ENCODE assay signal across 8 mouse cellular contexts in the genomic region with DNA sequence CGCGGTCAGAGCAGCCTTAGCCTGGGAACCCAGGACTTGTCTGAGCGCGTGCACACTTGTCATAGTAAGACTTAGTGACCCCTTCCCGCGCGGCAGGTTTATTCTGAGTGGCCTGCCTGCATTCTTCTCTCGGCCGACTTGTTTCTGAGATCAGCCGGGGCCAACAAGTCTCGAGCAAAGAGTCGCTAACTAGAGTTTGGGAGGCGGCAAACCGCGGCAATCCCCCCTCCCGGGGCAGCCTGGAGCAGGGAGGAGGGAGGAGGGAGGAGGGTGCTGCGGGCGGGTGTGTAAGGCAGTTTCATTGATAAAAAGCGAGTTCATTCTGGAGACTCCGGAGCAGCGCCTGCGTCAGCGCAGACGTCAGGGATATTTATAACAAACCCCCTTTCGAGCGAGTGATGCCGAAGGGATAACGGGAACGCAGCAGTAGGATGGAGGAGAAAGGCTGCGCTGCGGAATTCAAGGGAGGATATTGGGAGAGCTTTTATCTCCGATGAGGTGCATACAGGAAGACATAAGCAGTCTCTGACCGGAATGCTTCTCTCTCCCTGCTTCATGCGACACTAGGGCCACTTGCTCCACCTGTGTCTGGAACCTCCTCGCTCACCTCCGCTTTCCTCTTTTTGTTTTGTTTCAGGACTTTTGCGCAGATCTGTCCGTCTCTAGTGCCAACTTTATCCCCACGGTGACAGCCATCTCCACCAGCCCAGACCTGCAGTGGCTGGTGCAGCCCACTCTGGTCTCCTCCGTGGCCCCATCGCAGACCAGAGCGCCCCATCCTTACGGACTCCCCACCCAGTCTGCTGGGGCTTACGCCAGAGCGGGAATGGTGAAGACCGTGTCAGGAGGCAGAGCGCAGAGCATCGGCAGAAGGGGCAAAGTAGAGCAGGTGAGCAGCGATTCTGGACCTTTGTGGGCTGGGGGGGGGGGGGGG. TPM values are rescaled to one million over a fixed set of nuclear protein-coding genes. Genes with fewer than 3 reads are reported as not detected.
DNase-seq lines count a peak whose midpoint lies in the region; ATAC-seq lines count a peak whose summit lies in the region.

No protein-coding gene starts in this region.

- peaks cover 62% of the 10 kb centered on the region for H3K4me1 ChIP-seq in embryonic facial prominence, embryonic 10.5 days
- H3K4me1 ChIP-seq in kidney, embryonic 16.5 days (ENCODE audit: insufficient read depth, low read length), result peaks cover 31% of the 10 kb centered on the region
- H3K4me1 ChIP-seq in liver, embryonic 11.5 days (replicated peaks; ENCODE audit: control insufficient read depth, insufficient read depth, low read length), result peaks cover 31% of the 10 kb centered on the region

- WGBS in embryonic facial prominence, embryonic 10.5 days, result under 1% methylated on average over 49 of the region's 49 CpGs
- under 1% methylated on average over 49 of the region's 49 CpGs for WGBS in kidney, embryonic 16.5 days
- under 1% methylated on average over 49 of the region's 49 CpGs for WGBS in liver, embryonic 11.5 days

- ATAC-seq in kidney, embryonic 16.5 days (ENCODE audit: low FRiP score, low TSS enrichment), result no peak
- ATAC-seq in liver, embryonic 11.5 days (replicated peaks; ENCODE audit: low FRiP score), result peak; percentile 48

- H3K36me3 ChIP-seq in embryonic facial prominence, embryonic 10.5 days (replicated peaks), result no peaks in the 10 kb centered on the region
- no peaks in the 10 kb centered on the region for H3K36me3 ChIP-seq in kidney, embryonic 16.5 days (ENCODE audit: insufficient read depth, low read length)
- no peaks in the 10 kb centered on the region for H3K36me3 ChIP-seq in liver, embryonic 11.5 days (ENCODE audit: control insufficient read depth, insufficient read depth, low read length)

- peak overlapping the region; percentile 86 for H3K27ac ChIP-seq in embryonic facial prominence, embryonic 10.5 days (replicated peaks)
- no peak overlapping the region for H3K27ac ChIP-seq in kidney, embryonic 16.5 days (ENCODE audit: low read length)
- peak overlapping the region; percentile 61 for H3K27ac ChIP-seq in liver, embryonic 11.5 days (ENCODE audit: low read depth, low read length)

- DNase-seq in 3T3-L1 (ENCODE audit: low read depth, low spot score) (peak; percentile 25), ZHBTc4 (ENCODE audit: low read depth, low spot score) (peak; percentile 20)
- peak; percentile 63 for DNase-seq in embryonic facial prominence, embryonic 10.5 days (ENCODE audit: low spot score)
- peak; percentile 66 to 73 for DNase-seq in heart, adult 9 months (ENCODE audit: low spot score in 2 of 2)
- DNase-seq in liver, embryonic 11.5 days (ENCODE audit: low spot score), result peak; percentile 50
- DNase-seq in natural killer cell, adult 2 months (ENCODE audit: low spot score in 2 of 2), result peak; percentile 51 to 58
- peak; percentile 44 for DNase-seq in thymus, postnatal 0 days (ENCODE audit: low spot score)

- H3K9me3 ChIP-seq in embryonic facial prominence, embryonic 10.5 days, result no peaks in the 10 kb centered on the region
- no peaks in the 10 kb centered on the region for H3K9me3 ChIP-seq in kidney, embryonic 16.5 days (ENCODE audit: low read length)
- H3K9me3 ChIP-seq in liver, embryonic 11.5 days (ENCODE audit: control insufficient read depth, low read length), result no peaks in the 10 kb centered on the region

- H3K4me2 ChIP-seq in kidney, embryonic 16.5 days (replicated peaks; ENCODE audit: low read depth, low read length), result peak overlapping the region; percentile 93
- peak overlapping the region; percentile 100 for H3K4me2 ChIP-seq in liver, embryonic 11.5 days

- peak overlapping the region; percentile 65 for H3K9ac ChIP-seq in kidney, embryonic 16.5 days (replicated peaks; ENCODE audit: low read length)
- peak overlapping the region; percentile 65 for H3K9ac ChIP-seq in liver, embryonic 11.5 days (ENCODE audit: low read depth, low read length)

- peaks cover 80% of the 10 kb centered on the region for H3K27me3 ChIP-seq in embryonic facial prominence, embryonic 10.5 days (replicated peaks; ENCODE audit: low read depth, poor library complexity, severe bottlenecking)
- peaks cover 21% of the 10 kb centered on the region for H3K27me3 ChIP-seq in kidney, embryonic 16.5 days (ENCODE audit: insufficient read depth, low read length)
- peaks cover 49% of the 10 kb centered on the region for H3K27me3 ChIP-seq in liver, embryonic 11.5 days (replicated peaks; ENCODE audit: control insufficient read depth, insufficient read depth, low read length)

- H3K4me3 ChIP-seq in embryonic facial prominence, embryonic 10.5 days, result peak overlapping the region; percentile 71
- H3K4me3 ChIP-seq in kidney, embryonic 16.5 days (ENCODE audit: low read length), result peak overlapping the region; percentile 64
- peak overlapping the region; percentile 66 for H3K4me3 ChIP-seq in liver, embryonic 11.5 days (ENCODE audit: low read depth, low read length)

RNA-seq across cellular contexts. Expression of gene Fos, which starts 0.9 kb away (rescaled TPM):
- polyA plus RNA-seq in embryonic facial prominence, embryonic 10.5 days (2016; fragmentation: Nextera tagmentation; extraction: Ambion mirVana), result 1.4 and 1.8 TPM in 2 replicates
- polyA plus RNA-seq in kidney, embryonic 16.5 days (2015; fragmentation: Nextera tagmentation; extraction: Ambion mirVana), result 2.7 and 3.5 TPM in 2 replicates
- 1.3 and 1.6 TPM in 2 replicates for polyA plus RNA-seq in liver, embryonic 11.5 days (2014; fragmentation: Nextera tagmentation; extraction: Ambion mirVana)
- polyA plus RNA-seq in thymus, postnatal 0 days (2015; fragmentation: Nextera tagmentation; extraction: Ambion mirVana), result 3.9 and 4.9 TPM in 2 replicates
